Mouse (Mus musculus) bone marrow, adult 2 months (tissue): Measurements from ENCODE around the gene Ssh2.

Experiments used
- CTCF ChIP-seq: fragments of 200-500 bp; IDR thresholded peaks from 2 replicates; pipeline ENCODE4 v1.5.1; 2011; ENCODE audit warnings: low read length, control low read depth; ENCODE audit not compliant: control insufficient read depth, insufficient read depth
- POLR2A ChIP-seq: fragments of 200-500 bp; IDR thresholded peaks from 2 replicates; pipeline ENCODE4 v1.6.1; 2011; ENCODE audit warnings: low read depth, mild to moderate bottlenecking, control low read depth, low read length, borderline replicate concordance; ENCODE audit not compliant: control insufficient read depth

- TF ChIP-seq CTCF = no peak
- TF ChIP-seq POLR2A = no peak
Measured at GRCm38 (mm10) chr11:77463786-77464185, 247.7 kb downstream of the Ssh2 start.
